Mouse (Mus musculus) left cerebral cortex, postnatal 4 days (tissue): ENCODE measurements around the gene Dlg1. TPM values are rescaled to one million over a fixed set of nuclear protein-coding genes. Genes with fewer than 3 reads are reported as not detected.

Experiments
- DNase-seq: peaks from one replicate; pipeline ENCODE4 v3.0.0-alpha.2; 2022
- intact Hi-C: fragments of 180-260 bp; cut with DNase I; formaldehyde crosslinking; loops from one replicate; pipeline ENCODE4 v1.15.1; 2025
- total RNA-seq, 2 experiments: library from RNA; stranded (reverse); gene quantifications; 2 replicates each; pipeline ENCODE4 v1.2.3; 2021

Dlg1 gene
- total RNA-seq, result 10 to 100 TPM; 51.2 TPM

DNA sequence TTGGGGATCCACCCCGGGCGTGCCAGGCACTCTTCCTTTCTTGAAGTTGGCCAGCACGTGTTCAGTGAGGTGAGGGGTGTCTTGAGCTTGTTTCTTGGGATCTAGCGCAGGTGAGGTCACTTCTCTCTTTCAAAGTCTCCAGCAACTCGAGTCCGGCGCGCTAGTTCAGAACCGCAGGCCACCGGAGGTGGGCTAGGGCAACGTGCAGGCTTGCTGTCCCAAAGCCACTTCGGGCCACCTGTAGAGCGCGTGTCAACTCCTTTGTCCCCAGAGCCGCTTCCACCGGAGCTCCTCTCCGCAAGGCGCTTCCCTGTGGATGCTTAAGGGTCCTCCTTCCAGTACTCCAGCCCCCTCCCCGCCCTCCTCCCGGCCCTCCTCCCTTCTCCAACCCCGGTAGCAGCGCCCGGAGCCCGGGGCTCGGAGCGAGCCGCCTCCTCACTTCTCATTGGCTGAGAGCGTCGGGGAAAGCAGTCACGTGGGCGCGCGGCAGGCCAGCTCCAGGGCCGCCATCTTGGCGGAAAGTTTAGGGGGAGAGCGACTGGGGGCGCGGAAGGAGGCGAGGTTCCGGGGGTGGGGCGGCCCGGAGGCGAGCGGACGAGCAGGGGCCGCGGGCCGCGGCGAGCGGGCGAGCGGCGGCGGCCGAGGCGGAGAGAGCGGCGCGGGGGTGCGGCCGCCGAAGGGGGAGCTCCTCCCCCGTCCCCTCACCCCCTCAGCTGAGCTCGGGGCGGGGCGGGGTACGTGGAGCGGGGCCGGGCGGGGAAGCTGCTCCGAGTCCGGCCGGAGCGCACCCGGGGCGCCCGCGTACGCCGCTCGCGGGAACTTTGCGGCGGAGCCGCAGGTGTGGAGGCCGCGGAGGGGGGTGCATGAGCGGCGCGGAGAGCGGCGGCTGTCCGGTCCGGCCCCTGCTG is at the start of gene Dlg1:
Gene Dlg1, plus strand, starts transcription at position 65 of the 908 bp plus-strand sequence.
- peak; percentile 87 for DNase-seq
- intact Hi-C loops, result no loop called here

- intact Hi-C loops, result no loop called here
- DNase-seq, result no peak
These were observed 46.9 kb upstream of the Dlg1 start for GRCm38 (mm10) chr16:31616382-31616781.

GRCm38 (mm10) chr16:31617128-31617527 is 46.1 kb upstream of the Dlg1 start:
- intact Hi-C loops, result no loop called here
- DNase-seq, result no peak

- peak; percentile 82 for DNase-seq
- intact Hi-C loops, result no loop called here
These were observed 45.3 kb upstream of the Dlg1 start for GRCm38 (mm10) chr16:31617823-31618371.

DNA sequence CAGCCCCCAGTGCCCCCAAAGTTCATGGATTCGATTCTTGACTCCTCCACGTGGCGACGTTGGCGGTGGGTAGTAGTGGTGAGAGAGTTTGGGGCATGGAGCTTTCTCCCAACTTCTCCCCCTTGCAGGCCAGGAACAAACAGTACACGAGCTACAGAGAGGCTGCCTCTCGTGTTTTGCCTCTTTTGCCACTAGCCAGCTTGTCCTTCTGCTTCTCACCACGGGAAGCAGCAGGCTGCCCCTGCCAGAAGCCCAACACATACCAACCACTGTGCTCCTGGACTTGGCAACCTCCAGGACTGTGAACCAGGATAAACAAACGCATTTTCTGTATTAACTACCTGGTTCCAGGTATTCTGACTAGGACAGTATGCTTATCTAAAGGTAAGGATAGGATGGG is 44.6 kb upstream of the Dlg1 start:
- intact Hi-C loops, result no loop called here
- DNase-seq, result peak; percentile 23

DNA sequence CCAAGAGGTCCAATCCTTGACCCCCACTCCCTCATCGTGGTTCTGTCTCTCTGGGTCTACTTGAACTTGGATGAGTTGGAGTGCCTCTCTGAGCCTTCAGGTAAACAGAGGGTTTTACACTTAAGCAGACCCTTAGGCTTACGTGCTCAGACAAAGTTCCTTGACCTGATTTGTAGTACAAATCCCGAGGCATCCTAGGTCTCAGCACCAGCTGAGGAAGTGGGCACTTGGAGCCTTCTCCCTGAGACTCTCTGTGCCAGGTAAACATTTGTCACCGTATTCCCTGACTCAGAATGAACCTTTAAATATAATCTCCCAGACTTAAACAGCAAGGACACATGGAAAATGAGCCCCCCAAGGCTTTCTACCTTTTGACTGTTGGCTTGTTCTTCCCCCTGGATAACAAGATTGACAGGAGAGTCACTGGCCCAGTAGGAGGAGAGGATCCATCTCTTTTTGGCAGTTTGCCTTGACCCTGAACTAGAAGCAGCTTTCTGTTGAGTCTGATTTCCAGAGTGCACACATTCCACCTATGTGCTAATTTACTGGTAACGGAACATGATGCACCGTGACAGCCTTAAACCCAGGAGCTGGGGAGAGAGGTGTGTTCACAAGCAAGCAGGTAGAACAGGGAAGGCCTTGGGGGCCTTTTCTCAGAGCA is 43.4 kb upstream of the Dlg1 start:
- no peak for DNase-seq
- intact Hi-C loops, result no loop called here

DNA sequence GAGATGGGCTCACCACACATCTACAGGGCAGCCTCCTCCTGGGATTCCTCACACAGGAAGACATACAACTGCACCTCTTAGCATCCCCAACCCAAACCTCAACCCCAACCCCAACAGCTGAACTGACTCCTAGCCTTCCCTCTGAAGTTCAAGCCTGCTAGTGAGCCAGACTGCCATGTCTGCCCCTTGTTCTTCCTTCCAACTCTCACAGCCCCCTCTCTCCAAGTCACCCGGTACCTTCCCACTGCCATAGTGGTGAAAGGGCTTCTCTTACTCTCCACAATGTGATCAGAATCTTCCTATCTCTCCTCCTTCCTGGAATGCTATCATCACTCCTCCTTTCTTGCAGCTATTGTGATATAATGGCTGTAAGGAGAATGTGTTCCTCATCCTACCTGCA is 40.9 kb upstream of the Dlg1 start:
- DNase-seq, result no peak
- intact Hi-C loops, result no loop called here

DNA sequence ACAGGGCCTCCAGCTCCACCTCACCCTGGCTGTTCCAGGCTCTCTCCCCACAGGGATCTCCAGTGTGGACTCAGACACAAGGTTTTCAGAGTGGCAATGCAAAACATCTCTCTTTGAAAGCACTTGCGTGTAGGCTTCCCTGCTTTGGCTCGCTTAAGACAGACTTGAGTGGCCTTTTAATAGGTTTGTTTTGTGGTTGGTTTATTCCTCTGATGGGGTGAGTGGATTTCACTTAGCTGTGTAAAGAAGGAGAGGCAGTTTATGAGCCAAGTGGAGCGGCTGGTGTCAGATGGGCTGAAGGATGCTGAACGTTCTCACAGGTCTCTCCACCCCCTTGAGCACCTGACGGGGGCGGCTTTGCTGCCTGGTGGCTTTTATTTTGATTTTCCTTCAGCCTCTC is 40.1 kb upstream of the Dlg1 start:
- intact Hi-C loops, result no loop called here
- DNase-seq, result no peak

DNA sequence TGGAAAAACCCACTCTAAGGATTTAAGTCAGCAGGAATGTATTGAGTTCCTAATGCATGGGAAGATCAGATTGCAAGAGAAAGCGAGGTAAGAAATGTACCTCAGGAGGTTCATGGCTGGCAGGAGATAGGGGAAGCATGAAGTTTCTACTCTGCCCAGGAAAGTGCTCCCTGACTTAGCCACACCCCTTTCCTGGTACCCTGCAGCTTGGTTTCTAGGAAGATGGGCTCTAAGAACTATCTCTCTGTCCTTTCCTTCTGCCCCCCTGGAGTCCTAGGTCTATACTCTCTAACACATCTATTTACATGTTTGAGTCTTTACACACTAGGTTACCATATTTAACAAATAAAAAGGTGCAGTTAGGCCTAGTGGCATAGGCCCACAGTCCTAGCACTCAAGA is 38.5 kb upstream of the Dlg1 start:
- intact Hi-C loops, result no loop called here
- no peak for DNase-seq

DNA sequence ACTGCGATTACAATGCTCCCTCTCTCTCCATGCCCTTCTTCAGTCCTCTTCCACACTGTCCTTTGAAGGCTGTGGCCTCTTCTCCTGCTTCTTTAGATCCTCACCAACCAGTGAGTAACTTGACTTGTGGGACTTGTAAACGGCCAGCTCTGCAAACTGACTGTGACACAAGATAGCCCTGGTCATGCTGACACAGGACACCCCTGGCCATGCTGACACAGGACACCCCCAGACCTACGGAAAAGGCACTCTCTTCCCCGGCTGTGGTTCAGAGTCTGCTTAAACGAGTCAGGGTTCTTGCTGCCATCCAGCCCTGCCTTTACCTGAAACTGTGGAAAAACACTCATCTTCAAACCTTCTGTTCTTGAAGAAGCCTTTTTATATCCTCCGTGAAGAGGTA is 36.9 kb upstream of the Dlg1 start:
- intact Hi-C loops, result no loop called here

GRCm38 (mm10) chr16:31630381-31630780 is 32.9 kb upstream of the Dlg1 start:
- DNase-seq, result no peak
- intact Hi-C loops, result no loop called here

More for the DNA sequence above, 36.9 kb upstream of the Dlg1 start:
- DNase-seq, result no peak

DNA sequence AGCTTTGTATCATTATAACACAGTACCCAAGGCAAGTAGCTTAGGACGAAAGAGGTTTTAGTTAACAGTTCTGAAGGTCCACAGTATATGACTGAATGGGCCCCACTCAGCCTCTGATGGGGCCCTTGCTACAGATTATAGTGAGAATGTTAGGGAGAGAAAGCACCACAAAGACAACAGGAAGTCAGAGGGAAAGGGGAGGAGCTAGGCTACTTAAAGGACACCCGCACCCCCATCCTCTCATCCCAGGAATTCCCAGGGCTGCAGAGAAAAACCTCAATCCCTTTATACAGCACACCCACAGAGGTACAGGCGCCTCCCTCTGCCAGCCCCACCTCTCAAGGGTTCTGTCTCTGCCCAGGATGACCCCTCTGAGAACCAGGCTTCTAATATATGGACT is 32.2 kb upstream of the Dlg1 start:
- intact Hi-C loops, result no loop called here

DNA sequence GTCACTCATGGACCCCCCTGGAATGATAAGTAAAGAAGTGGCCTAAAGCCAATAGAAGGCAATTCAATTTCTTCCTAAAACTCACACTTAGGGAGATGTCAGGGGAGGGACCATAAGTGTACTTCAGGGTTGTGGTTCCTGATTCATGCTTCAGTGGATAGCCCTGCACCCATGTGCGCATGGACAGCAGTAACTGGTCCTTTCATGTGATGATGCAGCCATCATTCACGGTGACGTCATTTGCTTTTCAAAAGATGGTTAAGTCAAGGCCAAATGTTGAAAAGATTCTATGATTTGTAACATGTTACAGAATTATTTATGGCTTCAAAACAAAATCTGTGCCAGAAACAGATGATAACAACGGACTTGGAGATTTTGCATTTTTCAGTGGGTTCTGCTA is 28.9 kb upstream of the Dlg1 start:
- no peak for DNase-seq
- intact Hi-C loops, result no loop called here

More for the DNA sequence above, 32.2 kb upstream of the Dlg1 start:
- no peak for DNase-seq

GRCm38 (mm10) chr16:31638393-31638792 is 24.9 kb upstream of the Dlg1 start:
- intact Hi-C loops, result no loop called here
- peak; percentile 14 for DNase-seq

- intact Hi-C loops, result no loop called here
- no peak for DNase-seq
These were observed 23.3 kb upstream of the Dlg1 start for GRCm38 (mm10) chr16:31639946-31640345.

GRCm38 (mm10) chr16:31641776-31642175 is 21.5 kb upstream of the Dlg1 start:
- DNase-seq, result no peak

GRCm38 (mm10) chr16:31647221-31647620 is 16.0 kb upstream of the Dlg1 start:
- intact Hi-C loops, result no loop called here
- DNase-seq, result no peak

More at GRCm38 (mm10) chr16:31641776-31642175, 21.5 kb upstream of the Dlg1 start:
- intact Hi-C loops, result no loop called here

GRCm38 (mm10) chr16:31650788-31651187 is 12.5 kb upstream of the Dlg1 start:
- no peak for DNase-seq
- intact Hi-C loops, result no loop called here

GRCm38 (mm10) chr16:31651541-31651940 is 11.7 kb upstream of the Dlg1 start:
- no peak for DNase-seq
- intact Hi-C loops, result no loop called here

DNA sequence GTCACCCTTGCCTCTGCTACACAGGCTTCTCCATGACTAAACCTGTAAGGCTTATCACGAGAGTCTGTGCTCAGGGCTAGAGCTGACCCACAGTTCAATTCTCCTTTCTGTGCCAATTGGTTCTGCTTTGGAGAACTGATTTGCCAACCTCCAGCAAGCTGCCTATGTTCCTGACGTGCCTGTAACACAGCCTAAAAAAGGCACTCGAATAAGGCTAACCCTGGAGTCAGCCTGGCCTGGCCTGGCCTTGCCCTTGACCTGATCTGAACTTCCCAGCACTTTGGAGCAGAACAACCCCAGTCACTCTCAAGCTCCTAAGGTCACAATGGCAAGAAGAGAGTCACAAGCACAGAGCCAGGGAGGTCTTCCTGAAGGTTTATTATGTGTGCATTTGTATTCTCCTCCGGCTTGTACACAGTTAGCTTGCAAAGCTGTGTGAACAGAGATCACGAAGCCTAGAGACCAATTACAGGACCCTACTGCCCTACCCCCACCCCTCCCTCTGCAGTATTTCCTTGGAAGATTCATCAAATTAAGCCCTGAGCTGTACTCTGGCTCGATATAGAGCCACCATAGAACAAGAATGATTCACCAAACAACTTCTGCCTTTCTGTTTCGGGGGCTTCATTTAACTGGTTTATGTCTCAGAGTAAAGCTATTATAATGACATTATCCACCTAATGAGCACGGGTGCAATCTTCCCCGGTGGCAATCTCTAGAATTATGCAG is 11.0 kb upstream of the Dlg1 start:
- intact Hi-C loops, result no loop called here
- DNase-seq, result no peak

DNA sequence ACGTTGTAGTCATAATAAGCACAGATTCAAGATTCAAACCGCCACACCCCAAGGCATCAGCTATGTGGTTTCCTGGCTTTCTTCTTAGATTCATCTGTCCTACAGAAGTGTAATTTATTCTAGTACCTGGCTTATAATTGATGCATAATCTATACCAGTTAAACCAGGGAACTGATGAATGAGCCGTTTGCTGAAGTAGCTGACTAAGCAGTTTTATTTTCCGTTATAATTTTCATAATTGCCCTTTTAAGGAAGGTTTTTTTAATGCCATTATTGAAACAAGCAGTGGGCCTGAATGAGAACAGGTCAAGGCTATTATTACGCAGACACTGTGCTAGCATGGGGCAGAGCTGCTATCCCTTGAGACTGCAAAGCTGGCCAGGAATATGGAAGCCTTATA is 9.6 kb upstream of the Dlg1 start:
- intact Hi-C loops, result no loop called here
- DNase-seq, result no peak
